Mouse (Mus musculus) E14TG2a.4 (cell line): ENCODE results near the gene Bsg.
"Not testable (repeated sequence)": the region's sequence is repeated elsewhere in the genome, so short reads cannot be mapped to it uniquely, and the experiment has no call there.

ENCODE experiments used
- CTCF ChIP-seq: conservative IDR thresholded peaks from 2 replicates; pipeline ENCODE4 v1.5.1; 2014; ENCODE audit warnings: low read length
- NANOG ChIP-seq: IDR thresholded peaks from 2 replicates; pipeline ENCODE4 v1.6.1; 2014; ENCODE audit warnings: borderline replicate concordance, low read length, mixed read lengths
- POU5F1 ChIP-seq: IDR thresholded peaks from 2 replicates; pipeline ENCODE4 v1.6.1; 2014; ENCODE audit warnings: low read length, borderline replicate concordance

- not testable (repeated sequence) for TF ChIP-seq CTCF, NANOG, POU5F1
Measured at GRCm38 (mm10) chr10:79702970-79703369, 1.3 kb upstream of the Bsg start.
